Mouse (Mus musculus) thymus, adult 2 months (tissue): ENCODE data around the gene Cckbr.

Experiments used
- CTCF ChIP-seq: fragments of 200-500 bp; IDR thresholded peaks from 2 replicates; pipeline ENCODE4 v1.5.1; 2012; ENCODE audit warnings: mild to moderate bottlenecking, control low read depth, low read length, moderate library complexity, borderline replicate concordance; ENCODE audit not compliant: control insufficient read depth, poor library complexity, insufficient read depth; ENCODE audit errors: extremely low read depth
- POLR2A ChIP-seq: fragments of 200-500 bp; IDR thresholded peaks from 2 replicates; pipeline ENCODE4 v1.6.1; 2012; ENCODE audit warnings: mild to moderate bottlenecking, low read length, control low read depth, moderate library complexity; ENCODE audit not compliant: control insufficient read depth, poor library complexity, insufficient read depth; ENCODE audit errors: extremely low read depth

- TF ChIP-seq CTCF (no peak), POLR2A (no peak)
These were observed 19.5 kb downstream of the Cckbr start for GRCm38 (mm10) chr7:105445076-105445475.
